Mouse (Mus musculus): Measurements from ENCODE around the gene Vil1. TPM values are rescaled to one million over a fixed set of nuclear protein-coding genes. Genes with fewer than 3 reads are reported as not detected.

Vil1 gene
- total and polyA plus RNA-seq, 3 experiments: 0.04 TPM; not detected in 1

DNA sequence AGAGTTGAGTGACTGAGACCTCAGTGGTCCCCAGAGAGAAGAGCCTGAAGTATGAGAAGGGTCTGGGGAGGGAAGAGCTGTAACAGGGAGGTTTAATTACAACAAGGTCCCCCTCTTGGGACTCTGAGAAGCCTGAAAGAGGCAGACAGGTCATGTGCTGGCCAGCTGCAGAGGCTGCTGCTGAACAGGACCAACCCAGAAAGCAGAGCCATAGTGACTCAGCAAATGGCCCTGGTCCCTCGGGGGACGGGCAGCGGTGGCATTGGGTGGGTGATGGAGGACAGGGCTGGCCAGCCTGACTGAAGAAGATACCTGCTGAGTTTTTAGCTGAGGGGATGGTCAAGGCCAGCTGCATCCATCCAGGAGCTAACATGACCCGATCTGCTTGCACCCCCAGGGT lies 32.8 kb upstream of the Vil1 start:
- no peak for DNase-seq (ENCODE audit: low read depth, low spot score)
- Histone ChIP-seq H3K4me1 (ENCODE audit: control insufficient read depth in 1 of 2, insufficient read depth in 2 of 2, low read length in 2 of 2) (peaks cover 0 to 12% of the 10 kb centered on the region in 2 experiments; a peak in 3 of 4 replicates), H3K27me3 (ENCODE audit: control insufficient read depth in 1 of 2, insufficient read depth in 2 of 2, low read length in 2 of 2) (no peaks in the 10 kb centered on the region; a peak in 1 of 4 replicates), H3K9me3 (replicated peaks; ENCODE audit: insufficient read depth, low read length) (no peaks in the 10 kb centered on the region), H3K27ac (ENCODE audit: control insufficient read depth, low read depth, low read length) (no peak overlapping the region), H3K79me2 (ENCODE audit: control insufficient read depth, insufficient read depth, low read length, poor library complexity) (no peaks in the 10 kb centered on the region), H3K9ac (ENCODE audit: control insufficient read depth, low read depth, low read length, poor library complexity, severe bottlenecking) (no peak overlapping the region), H3K36me3 (ENCODE audit: control insufficient read depth in 1 of 2, insufficient read depth in 2 of 2, low read length in 2 of 2) (no peaks in the 10 kb centered on the region; a peak in 2 of 4 replicates), H3K4me3 (ENCODE audit: control insufficient read depth in 1 of 2, insufficient read depth in 1 of 2, low read depth in 2 of 2, low read length in 2 of 2) (no peak overlapping the region)
- no peak for TF ChIP-seq ELF1 (IDR thresholded peaks at IDR 0.05; ENCODE audit: low read depth, low read length)
- TF ChIP-seq HCFC1 (IDR thresholded peaks at IDR 0.05; ENCODE audit: low read depth, low read length): no peak
- no peak for TF ChIP-seq JUND (IDR thresholded peaks at IDR 0.05; ENCODE audit: low read depth, low read length)
- TF ChIP-seq KAT2A (conservative IDR thresholded peaks at IDR 0.05; ENCODE audit: low read depth, low read length): no peak
- no peak for TF ChIP-seq SIN3A (IDR thresholded peaks at IDR 0.05; ENCODE audit: low read length)
- no peak for TF ChIP-seq MYB (IDR thresholded peaks at IDR 0.05; ENCODE audit: low read depth, low read length)
- TF ChIP-seq POLR2AphosphoS5 (IDR thresholded peaks at IDR 0.05; ENCODE audit: borderline replicate concordance, low read depth, low read length): no peak

GRCm38 (mm10) chr1:74379058-74379504 lies 30.1 kb upstream of the Vil1 start:
- no peak overlapping the region for H3K9ac ChIP-seq (ENCODE audit: control insufficient read depth, low read depth, low read length, poor library complexity, severe bottlenecking)
- no peaks in the 10 kb centered on the region; a peak in 2 of 4 replicates for H3K36me3 ChIP-seq (ENCODE audit: control insufficient read depth in 1 of 2, insufficient read depth in 2 of 2, low read length in 2 of 2)
- H3K4me1 ChIP-seq (ENCODE audit: control insufficient read depth in 1 of 2, insufficient read depth in 2 of 2, low read length in 2 of 2): peaks cover 0 to 12% of the 10 kb centered on the region in 2 experiments; a peak in 3 of 4 replicates
- no peaks in the 10 kb centered on the region for H3K9me3 ChIP-seq (replicated peaks; ENCODE audit: insufficient read depth, low read length)
- no peak overlapping the region for H3K27ac ChIP-seq (ENCODE audit: control insufficient read depth, low read depth, low read length)
- no peak for TF ChIP-seq ZKSCAN1 (IDR thresholded peaks at IDR 0.05; ENCODE audit: low read depth, low read length)
- no peak for TF ChIP-seq GABPA (IDR thresholded peaks at IDR 0.05; ENCODE audit: low read depth, low read length)
- no peak for TF ChIP-seq CHD1 (IDR thresholded peaks at IDR 0.05; ENCODE audit: low read depth, low read length)
- TF ChIP-seq EP300 (IDR thresholded peaks at IDR 0.05; ENCODE audit: low read depth in 1 of 2, low read length in 2 of 2): no peak
- TF ChIP-seq NELFE (IDR thresholded peaks at IDR 0.05; ENCODE audit: low read depth, low read length): no peak
- no peak for TF ChIP-seq E2F4 (IDR thresholded peaks at IDR 0.05; ENCODE audit: borderline replicate concordance, low read depth, low read length)
- no peak for TF ChIP-seq TBP (IDR thresholded peaks at IDR 0.05; ENCODE audit: low read depth, low read length)
- TF ChIP-seq CTCF (IDR thresholded peaks at IDR 0.05 in 2 of 3, conservative IDR thresholded peaks at IDR 0.05 in 1 of 3; ENCODE audit: control insufficient read depth in 1 of 3, insufficient read depth in 1 of 3, low read depth in 2 of 3, low read length in 3 of 3, poor library complexity in 1 of 3, severe bottlenecking in 1 of 3): no peak
- no peak for TF ChIP-seq POLR2A (IDR thresholded peaks at IDR 0.05; ENCODE audit: control insufficient read depth in 1 of 2, insufficient read depth in 1 of 2, low read depth in 1 of 2, low read length in 2 of 2, poor library complexity in 1 of 2)
- no peak for TF ChIP-seq MEF2A (IDR thresholded peaks at IDR 0.05; ENCODE audit: extremely low read depth, insufficient replicate concordance, low read depth, low read length, poor library complexity, severe bottlenecking)
- TF ChIP-seq CHD2 (IDR thresholded peaks at IDR 0.05; ENCODE audit: low read length): no peak
- no peak for TF ChIP-seq MXI1 (IDR thresholded peaks at IDR 0.05; ENCODE audit: low read depth, low read length)
- no peak for TF ChIP-seq USF1 (IDR thresholded peaks at IDR 0.05; ENCODE audit: low read depth, low read length)
- no peak for TF ChIP-seq RCOR1 (IDR thresholded peaks at IDR 0.05; ENCODE audit: low read depth, low read length)
- no peaks in the 10 kb centered on the region for H3K27me3 ChIP-seq (ENCODE audit: control insufficient read depth in 1 of 2, insufficient read depth in 2 of 2, low read length in 2 of 2)
- no peak overlapping the region for H3K4me3 ChIP-seq (ENCODE audit: control insufficient read depth in 1 of 2, insufficient read depth in 1 of 2, low read depth in 2 of 2, low read length in 2 of 2)
- no peaks in the 10 kb centered on the region for H3K79me2 ChIP-seq (ENCODE audit: control insufficient read depth, insufficient read depth, low read length, poor library complexity)
- no peak for DNase-seq (ENCODE audit: low read depth, low spot score)

All from MEL (cell line).